Mouse (Mus musculus): ENCODE measurements around the gene Gm44965. TPM values are rescaled to one million over a fixed set of nuclear protein-coding genes. Genes with fewer than 3 reads are reported as not detected.

Gene Gm44965
- polyA plus RNA-seq (2016; fragmentation: Nextera tagmentation; extraction: Ambion mirVana) = not detected in 2 replicates

DNA sequence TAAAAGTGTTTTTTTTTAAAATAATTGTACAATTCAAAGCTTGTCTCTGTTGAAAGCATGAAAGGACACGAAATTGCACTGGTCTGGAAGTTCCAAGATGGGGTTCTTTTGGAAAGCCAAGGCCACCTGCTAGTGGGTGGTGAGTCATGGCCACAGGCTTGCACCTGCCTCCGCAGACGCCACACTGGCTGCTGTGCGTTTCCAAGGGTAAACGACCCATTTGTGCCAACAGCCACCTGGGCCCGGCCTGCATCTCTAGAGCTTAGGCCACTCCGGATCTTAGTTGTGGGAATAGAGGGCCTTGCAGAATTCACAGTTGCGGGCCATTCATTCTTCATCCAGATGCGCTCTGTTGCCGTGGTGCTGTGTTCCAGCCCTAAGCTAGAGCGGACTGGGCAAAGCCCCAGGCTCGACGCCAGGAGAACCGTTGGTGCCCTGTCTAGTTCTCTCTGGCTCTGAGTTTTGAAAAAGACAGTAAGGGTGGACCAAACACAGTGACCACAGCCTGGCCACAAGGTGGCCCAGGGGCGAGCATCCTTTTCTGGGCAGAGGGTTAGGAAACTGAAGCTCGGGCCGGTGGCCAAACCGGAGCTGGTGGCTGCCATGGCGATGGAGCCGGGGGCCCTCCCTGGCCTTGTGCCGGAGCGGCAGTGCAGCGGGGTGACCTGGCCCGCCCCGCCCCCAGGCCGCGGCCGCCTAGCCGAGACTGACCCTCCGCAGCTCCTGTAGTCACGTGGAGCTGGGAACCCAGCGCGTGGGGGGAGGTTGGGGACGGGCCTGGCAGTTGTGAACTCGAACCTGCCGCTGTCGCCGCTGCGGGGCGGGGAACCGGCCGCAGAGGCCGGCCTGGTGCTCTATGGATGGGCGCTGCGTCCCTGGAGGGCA lies at the start of gene Gm44965, which contains the start of gene Repin1:
Gm44965 (plus strand) TSS at position 784 of the 885 bp plus-strand sequence.
Repin1 (plus strand) TSS at position 726 of the 885 bp plus-strand sequence.
- peak; percentile 93 for ATAC-seq (ENCODE audit: low FRiP score)
- H3K4me3 ChIP-seq = peak within 1 kb of the TSS; percentile 64
- no peaks in the 10 kb centered on the region for H3K27me3 ChIP-seq
- 6% methylated on average over 41 of the region's 45 CpGs for WGBS
- peak within 1 kb of the TSS; percentile 90 for H3K9ac ChIP-seq
- H3K4me2 ChIP-seq (replicated peaks) = peak within 1 kb of the TSS; percentile 72
- peaks cover 30% of the 10 kb centered on the region for H3K36me3 ChIP-seq
- peaks cover 20% of the 10 kb centered on the region for H3K9me3 ChIP-seq (replicated peaks)
- peaks cover 18% of the 10 kb centered on the region for H3K4me1 ChIP-seq
- peak within 1 kb of the TSS; percentile 88 for H3K27ac ChIP-seq

DNA sequence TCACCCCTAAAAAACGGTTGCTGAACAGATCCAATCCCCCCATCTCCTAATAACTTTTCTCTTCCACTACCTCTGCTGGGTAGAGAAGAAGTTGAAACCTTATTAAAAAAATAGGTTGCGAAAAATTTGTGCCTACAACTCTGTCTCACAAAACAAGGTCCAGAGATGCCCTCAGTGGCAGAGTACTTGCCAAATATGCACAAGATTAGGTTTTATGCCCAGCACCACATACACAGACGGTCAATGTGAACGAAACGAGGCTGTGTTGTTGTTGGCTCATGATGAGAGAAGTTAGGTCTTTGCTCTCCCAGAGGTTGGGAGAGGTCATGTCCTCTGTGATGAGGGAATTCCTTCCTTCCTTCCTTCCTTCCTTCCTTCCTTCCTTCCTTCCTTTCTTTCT lies 48.5 kb upstream of the Gm44965 start:
- no peaks in the 10 kb centered on the region for H3K9me3 ChIP-seq (replicated peaks)
- no peaks in the 10 kb centered on the region for H3K27me3 ChIP-seq
- H3K4me3 ChIP-seq = no peak overlapping the region
- H3K4me1 ChIP-seq = no peaks in the 10 kb centered on the region; the same call in 1 of the 2 replicates
- H3K4me2 ChIP-seq (replicated peaks) = no peak overlapping the region
- 84% methylated on average over 5 of the region's 5 CpGs for WGBS
- no peak for ATAC-seq (ENCODE audit: low FRiP score)
- H3K27ac ChIP-seq = no peak overlapping the region
- H3K9ac ChIP-seq = no peak overlapping the region
- peaks cover 20% of the 10 kb centered on the region for H3K36me3 ChIP-seq

DNA sequence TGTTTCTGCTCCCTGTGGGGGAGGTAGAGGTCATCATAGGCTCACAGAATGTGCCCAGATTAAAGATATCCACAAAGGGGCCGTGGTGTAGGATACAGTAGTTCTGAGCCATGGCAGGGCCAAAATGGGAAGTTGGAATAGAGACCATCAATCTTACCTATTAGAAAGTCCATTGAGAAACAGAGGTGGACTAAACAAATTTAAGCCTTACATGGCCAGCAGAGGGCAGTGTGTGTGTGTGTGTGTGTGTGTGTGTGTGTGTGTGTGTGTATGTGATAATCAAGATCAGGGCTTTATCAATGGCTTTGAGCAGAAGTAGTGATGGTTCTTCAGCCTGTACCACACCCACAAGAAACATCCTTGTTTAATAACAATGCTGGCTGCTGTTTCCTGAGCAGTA lies 47.5 kb upstream of the Gm44965 start:
- Histone ChIP-seq H3K4me1 (no peaks in the 10 kb centered on the region), H3K4me2 (replicated peaks) (no peak overlapping the region), H3K36me3 (peaks cover 10% of the 10 kb centered on the region; the same call in 1 of the 2 replicates), H3K9me3 (replicated peaks) (no peaks in the 10 kb centered on the region), H3K27me3 (no peaks in the 10 kb centered on the region), H3K9ac (no peak overlapping the region), H3K27ac (no peak overlapping the region), H3K4me3 (no peak overlapping the region)
- 52% methylated on average over 1 of the region's 1 CpGs for WGBS
- no peak for ATAC-seq (ENCODE audit: low FRiP score)

DNA sequence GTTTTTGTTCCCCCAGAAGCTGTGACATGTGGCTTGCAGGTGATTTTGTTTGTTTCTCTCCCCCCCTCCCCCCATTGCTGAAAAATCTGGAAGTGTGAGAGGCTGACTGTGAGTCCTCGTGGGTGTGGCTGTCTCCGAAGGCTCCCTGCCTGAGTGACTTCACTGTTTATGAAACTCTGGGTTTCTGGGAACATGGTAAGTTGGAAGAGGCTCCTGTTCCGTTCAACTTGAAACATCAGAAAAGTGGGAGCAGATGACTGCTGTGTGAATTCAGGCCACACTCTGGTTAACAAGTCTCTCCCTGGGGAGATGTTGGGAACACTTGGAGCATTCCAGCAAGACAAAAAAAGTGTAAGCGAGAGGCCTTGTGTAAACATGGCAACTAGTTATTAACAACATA lies 46.9 kb upstream of the Gm44965 start:
- no peaks in the 10 kb centered on the region for H3K4me1 ChIP-seq
- H3K36me3 ChIP-seq = peaks cover 5% of the 10 kb centered on the region; the same call in 1 of the 2 replicates
- no peak overlapping the region for H3K9ac ChIP-seq
- no peak overlapping the region for H3K4me3 ChIP-seq
- H3K27ac ChIP-seq = no peak overlapping the region
- H3K4me2 ChIP-seq (replicated peaks) = no peak overlapping the region
- H3K9me3 ChIP-seq (replicated peaks) = no peaks in the 10 kb centered on the region
- no peak for ATAC-seq (ENCODE audit: low FRiP score)
- H3K27me3 ChIP-seq = no peaks in the 10 kb centered on the region
- 62% methylated on average over 4 of the region's 4 CpGs for whole genome bisulfite sequencing

DNA sequence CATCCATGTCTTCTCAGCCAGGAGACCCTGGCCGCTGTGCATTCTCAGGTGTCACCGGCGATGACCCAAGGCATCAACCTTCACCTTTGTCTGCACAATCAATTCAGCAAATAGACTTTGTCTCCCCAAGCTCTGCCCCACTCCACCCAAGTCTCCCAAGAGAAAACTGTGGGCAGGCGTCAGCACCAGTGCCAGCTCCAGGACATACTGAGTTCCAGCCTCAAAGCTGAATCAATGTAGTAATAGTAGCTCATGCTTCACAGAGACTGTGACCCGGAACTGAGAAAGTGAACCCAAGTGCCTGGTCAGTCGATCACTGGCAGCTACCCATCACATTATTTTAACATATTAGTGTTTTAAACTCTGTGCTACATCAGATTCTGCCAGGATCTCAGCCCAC lies 45.4 kb upstream of the Gm44965 start:
- WGBS = 87% methylated on average over 6 of the region's 6 CpGs

DNA sequence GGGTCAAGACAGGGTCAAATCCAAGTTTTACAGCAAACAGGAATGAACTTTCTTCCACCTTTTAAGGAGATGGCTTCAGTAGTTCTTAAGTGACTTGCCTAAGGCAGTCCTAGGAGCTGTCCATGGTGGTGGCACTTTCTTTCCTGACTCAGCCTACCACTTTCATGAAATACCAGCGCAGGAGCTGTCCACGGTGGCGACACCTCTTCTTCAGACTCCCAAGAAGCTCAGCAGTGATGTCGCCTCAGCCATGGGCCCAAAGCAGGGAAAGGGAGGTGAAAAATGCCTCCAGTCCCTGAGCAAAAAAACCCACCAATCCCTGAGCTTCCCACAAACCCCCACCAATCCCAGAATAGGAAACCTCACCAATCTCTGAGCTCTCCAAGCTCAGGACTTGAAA lies 40.8 kb upstream of the Gm44965 start:
- WGBS = 58% methylated on average over 4 of the region's 4 CpGs
- peaks cover 17% of the 10 kb centered on the region for H3K4me1 ChIP-seq

More for the DNA sequence above, 45.4 kb upstream of the Gm44965 start:
- no peak overlapping the region for H3K4me2 ChIP-seq (replicated peaks)
- H3K27ac ChIP-seq = no peak overlapping the region
- no peaks in the 10 kb centered on the region for H3K27me3 ChIP-seq
- ATAC-seq (ENCODE audit: low FRiP score) = no peak
- H3K36me3 ChIP-seq = no peaks in the 10 kb centered on the region
- no peaks in the 10 kb centered on the region for H3K4me1 ChIP-seq
- H3K9ac ChIP-seq = no peak overlapping the region
- no peaks in the 10 kb centered on the region for H3K9me3 ChIP-seq (replicated peaks)
- no peak overlapping the region for H3K4me3 ChIP-seq

DNA sequence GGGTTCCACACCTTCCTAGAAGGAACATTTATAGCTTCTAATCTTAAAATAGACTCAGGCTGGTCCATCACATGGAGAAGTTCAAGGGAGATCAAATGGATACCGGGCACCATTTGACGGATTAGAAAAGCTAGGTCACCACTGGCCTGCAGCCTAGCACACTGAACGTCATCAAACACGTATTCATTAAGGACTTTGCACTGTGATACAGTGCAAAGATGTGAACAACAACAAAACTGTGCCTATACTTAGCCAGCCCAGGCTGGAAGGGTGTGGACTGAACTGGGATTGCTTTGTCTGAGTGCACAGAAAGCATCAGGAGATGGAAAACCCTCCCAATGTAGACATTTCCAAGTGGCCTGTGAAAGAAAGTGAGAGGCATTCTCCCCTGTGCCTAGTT lies 39.9 kb upstream of the Gm44965 start:
- H3K27ac ChIP-seq = peak overlapping the region; percentile 96
- peaks cover 14% of the 10 kb centered on the region for H3K36me3 ChIP-seq
- ATAC-seq (ENCODE audit: low FRiP score) = peak; percentile 23
- H3K4me3 ChIP-seq = peak overlapping the region; percentile 46
- H3K9ac ChIP-seq = peak overlapping the region; percentile 74
- peaks cover 17% of the 10 kb centered on the region for H3K4me1 ChIP-seq
- peak overlapping the region; percentile 78 for H3K4me2 ChIP-seq (replicated peaks)
- H3K9me3 ChIP-seq (replicated peaks) = no peaks in the 10 kb centered on the region
- WGBS = 77% methylated on average over 4 of the region's 4 CpGs
- H3K27me3 ChIP-seq = no peaks in the 10 kb centered on the region

More for the DNA sequence above, 40.8 kb upstream of the Gm44965 start:
- no peak overlapping the region for H3K4me3 ChIP-seq
- H3K4me2 ChIP-seq (replicated peaks) = no peak overlapping the region
- H3K27me3 ChIP-seq = no peaks in the 10 kb centered on the region
- no peak overlapping the region for H3K9ac ChIP-seq
- no peak overlapping the region for H3K27ac ChIP-seq
- no peaks in the 10 kb centered on the region for H3K9me3 ChIP-seq (replicated peaks)
- H3K36me3 ChIP-seq = peaks cover 13% of the 10 kb centered on the region
- ATAC-seq (ENCODE audit: low FRiP score) = no peak

DNA sequence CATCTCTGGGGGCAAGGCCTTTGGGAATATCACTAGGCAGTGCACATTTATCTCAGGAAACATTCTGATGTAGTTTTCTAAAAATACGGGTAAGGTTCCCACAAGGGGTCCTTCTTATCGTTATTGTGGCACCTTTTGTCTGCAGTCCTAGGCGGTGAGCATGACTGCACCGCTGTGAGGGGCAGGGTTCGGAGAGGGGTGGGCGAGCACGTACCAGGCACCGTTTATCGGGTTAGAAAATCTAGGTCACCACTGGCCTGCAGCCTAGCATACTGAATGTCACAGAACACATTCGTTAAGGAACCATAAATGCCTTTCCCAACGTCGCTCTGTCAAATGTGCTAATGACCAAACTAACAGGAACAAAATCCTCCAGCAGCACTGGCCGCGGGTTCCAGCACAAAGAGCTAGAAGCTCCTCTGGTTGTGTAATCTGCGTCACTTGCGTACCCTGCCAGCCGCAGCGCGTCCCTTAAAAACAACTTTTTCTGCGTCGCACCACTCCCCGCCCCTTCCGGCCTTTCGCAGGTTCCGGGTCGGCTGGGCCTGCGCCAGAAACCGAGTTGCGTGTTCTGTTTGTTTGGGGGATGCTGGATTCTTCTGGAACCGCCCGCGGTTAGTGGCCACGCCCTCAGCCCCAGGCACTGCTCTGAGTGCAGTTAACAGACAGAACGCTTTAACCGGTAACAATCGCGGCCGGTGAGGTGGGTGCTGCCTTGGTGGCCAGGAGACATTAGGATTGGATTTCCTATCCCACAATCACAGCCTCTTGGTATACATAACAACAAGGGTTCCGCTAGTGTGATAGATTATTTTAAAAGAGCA lies 39.2 kb upstream of the Gm44965 start, which contains the start of gene Lrrc61:
Lrrc61 (plus strand) TSS at position 517 of the 824 bp plus-strand sequence.
- peaks cover 18% of the 10 kb centered on the region for H3K36me3 ChIP-seq
- peak within 1 kb of the TSS; percentile 96 for H3K27ac ChIP-seq
- H3K9me3 ChIP-seq (replicated peaks) = no peaks in the 10 kb centered on the region
- H3K27me3 ChIP-seq = no peaks in the 10 kb centered on the region
- H3K4me2 ChIP-seq (replicated peaks) = peak within 1 kb of the TSS; percentile 78
- 1% methylated on average over 39 of the region's 39 CpGs for WGBS
- peak within 1 kb of the TSS; percentile 74 for H3K9ac ChIP-seq
- peak; percentile 91 for ATAC-seq (ENCODE audit: low FRiP score)
- peaks cover 17% of the 10 kb centered on the region for H3K4me1 ChIP-seq
- H3K4me3 ChIP-seq = peak within 1 kb of the TSS; percentile 46

DNA sequence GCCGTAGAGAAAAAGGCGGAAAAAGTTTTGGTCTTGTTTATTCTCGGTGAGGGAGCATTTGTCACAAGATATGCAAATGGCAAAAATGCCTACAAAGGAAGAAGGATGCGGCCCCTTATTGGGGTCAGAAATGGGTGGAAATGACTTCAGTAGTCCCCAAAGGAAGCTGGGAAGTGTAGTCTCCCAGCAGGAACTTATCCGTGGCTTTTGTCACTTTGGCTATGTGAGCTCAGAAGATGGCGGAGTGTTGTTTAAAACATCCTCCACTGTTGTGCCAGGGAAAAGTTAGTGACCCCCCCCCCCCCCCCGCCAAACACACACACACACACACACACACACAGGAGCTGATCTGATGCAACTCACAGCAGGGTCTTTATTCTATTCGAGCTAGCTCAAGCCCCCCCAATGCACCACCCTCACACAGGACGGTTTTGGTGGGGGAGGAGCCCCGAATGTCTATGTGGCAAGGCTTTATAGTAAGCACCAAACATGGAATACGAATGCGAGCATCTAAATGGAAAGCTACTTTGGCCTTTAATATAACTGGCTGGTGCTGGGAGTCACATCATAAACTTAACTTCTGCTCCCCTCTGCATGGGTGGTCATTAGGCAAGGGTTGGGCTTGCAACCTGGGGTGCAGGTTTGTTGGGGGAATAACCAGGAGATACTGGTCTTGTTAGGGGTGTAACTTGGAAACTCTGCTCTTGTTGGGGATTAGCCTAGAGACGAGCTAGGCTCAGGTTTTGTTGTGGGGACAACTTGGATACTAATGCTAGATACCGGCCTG lies 38.4 kb upstream of the Gm44965 start:
- no peaks in the 10 kb centered on the region for H3K9me3 ChIP-seq (replicated peaks)
- 33% methylated on average over 13 of the region's 14 CpGs for WGBS
- H3K4me2 ChIP-seq (replicated peaks) = peak overlapping the region; percentile 78
- H3K27ac ChIP-seq = peak overlapping the region; percentile 96
- peaks cover 17% of the 10 kb centered on the region for H3K4me1 ChIP-seq
- H3K4me3 ChIP-seq = peak overlapping the region; percentile 46
- peaks cover 22% of the 10 kb centered on the region for H3K36me3 ChIP-seq
- peak; percentile 91 for ATAC-seq (ENCODE audit: low FRiP score)
- peak overlapping the region; percentile 74 for H3K9ac ChIP-seq
- no peaks in the 10 kb centered on the region for H3K27me3 ChIP-seq

DNA sequence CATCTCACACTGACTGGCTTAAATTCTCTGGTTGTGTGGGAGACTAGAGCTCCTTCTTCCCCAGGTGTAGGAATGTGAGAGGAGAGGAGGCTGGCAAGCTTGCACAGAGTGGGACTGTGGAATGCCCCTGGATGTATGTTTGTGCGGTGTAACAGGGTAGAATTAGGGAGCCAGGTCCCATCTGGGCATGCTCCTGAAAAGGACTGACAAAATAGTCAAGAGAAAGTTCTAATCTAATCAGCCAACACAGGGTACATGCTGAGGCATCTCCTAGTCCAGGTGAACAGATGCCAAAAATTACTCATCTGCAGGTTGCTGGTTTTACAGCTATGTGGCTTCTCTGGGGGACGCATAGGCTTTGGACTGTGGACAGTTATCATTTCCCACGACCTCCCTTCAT lies 37.8 kb upstream of the Gm44965 start:
- peak overlapping the region; percentile 78; the same call in 1 of the 2 replicates for H3K4me2 ChIP-seq (replicated peaks)
- peaks cover 25% of the 10 kb centered on the region for H3K36me3 ChIP-seq
- WGBS = 90% methylated on average over 3 of the region's 3 CpGs
- no peak overlapping the region for H3K4me3 ChIP-seq
- peaks cover 17% of the 10 kb centered on the region for H3K4me1 ChIP-seq
- H3K27ac ChIP-seq = no peak overlapping the region
- ATAC-seq (ENCODE audit: low FRiP score) = no peak
- H3K9ac ChIP-seq = no peak overlapping the region
- H3K27me3 ChIP-seq = no peaks in the 10 kb centered on the region
- H3K9me3 ChIP-seq (replicated peaks) = no peaks in the 10 kb centered on the region

DNA sequence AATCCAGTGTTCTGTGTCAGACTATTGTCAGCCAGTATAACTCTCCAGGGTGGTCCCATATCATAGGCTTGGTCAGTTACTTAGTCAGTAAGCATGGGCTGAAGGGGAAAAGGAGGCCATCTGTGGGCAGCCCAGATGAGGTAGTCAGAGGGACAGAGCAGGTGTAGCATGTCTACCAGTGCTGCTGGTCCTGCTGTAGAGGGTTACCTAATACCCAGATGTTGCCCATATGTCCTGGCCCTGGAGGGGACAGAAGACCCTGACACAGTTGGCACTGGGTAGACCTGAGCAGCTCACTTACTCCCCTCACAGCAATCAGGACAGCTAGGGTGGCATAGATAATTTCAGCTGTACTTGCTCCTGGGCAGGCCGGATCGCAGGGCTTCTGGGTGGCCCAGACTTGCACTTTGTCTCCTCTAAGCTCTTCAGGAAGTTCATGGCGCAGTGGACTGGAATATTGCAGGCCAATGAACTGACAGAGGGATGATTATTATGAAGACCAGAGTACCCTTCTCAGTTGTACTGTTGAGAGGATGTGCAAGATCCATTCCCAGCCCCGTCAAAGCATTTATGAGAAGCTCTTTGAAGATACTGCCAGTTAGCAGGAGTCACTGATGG lies 27.9 kb upstream of the Gm44965 start:
- no peaks in the 10 kb centered on the region for H3K9me3 ChIP-seq (replicated peaks)
- 89% methylated on average over 4 of the region's 4 CpGs for WGBS
- no peak overlapping the region for H3K27ac ChIP-seq
- 0 out of 2 replicates have a peak, but pooled peaks cover 5% of the 10 kb centered on the region for H3K4me1 ChIP-seq
- peaks cover 36% of the 10 kb centered on the region for H3K36me3 ChIP-seq
- no peak overlapping the region for H3K9ac ChIP-seq
- ATAC-seq (ENCODE audit: low FRiP score) = 0 out of 2 replicates have a peak, but pooled peaks have one; percentile 52
- H3K27me3 ChIP-seq = no peaks in the 10 kb centered on the region
- no peak overlapping the region for H3K4me2 ChIP-seq (replicated peaks)
- no peak overlapping the region for H3K4me3 ChIP-seq
